Mouse (Mus musculus) ES-Bruce4 (cell line): ENCODE results near the gene Arl4d. TPM values are rescaled to one million over a fixed set of nuclear protein-coding genes. Genes with fewer than 3 reads are reported as not detected.
"Not testable (repeated sequence)": the region's sequence is repeated elsewhere in the genome, so short reads cannot be mapped to it uniquely, and the experiment has no call there.

ENCODE experiments used
- H3K27ac ChIP-seq: 2 replicates; pipeline ENCODE4 v1.5.1; 2012; ENCODE audit warnings: low read length, inconsistent platforms; ENCODE audit not compliant: insufficient read depth
- H3K27me3 ChIP-seq: 2 replicates; pipeline ENCODE4 v1.6.1; 2012; ENCODE audit warnings: mild to moderate bottlenecking, low read length, inconsistent platforms; ENCODE audit not compliant: control insufficient read depth, poor library complexity, insufficient read depth, severe bottlenecking
- H3K36me3 ChIP-seq: 2 replicates; pipeline ENCODE4 v1.6.1; 2012; ENCODE audit warnings: inconsistent platforms, mild to moderate bottlenecking, low read length, moderate library complexity; ENCODE audit not compliant: control insufficient read depth, poor library complexity, insufficient read depth, severe bottlenecking
- H3K4me1 ChIP-seq: one replicate; pipeline ENCODE4 v1.8.1; 2011; ENCODE audit warnings: low read length; ENCODE audit not compliant: control insufficient read depth, insufficient read depth
- H3K4me3 ChIP-seq: 2 replicates; pipeline ENCODE4 v1.5.1; 2011; ENCODE audit warnings: low read depth, mild to moderate bottlenecking, low read length
- H3K9ac ChIP-seq: 2 replicates; pipeline ENCODE4 v1.6.1; 2012; ENCODE audit warnings: low read depth, mild to moderate bottlenecking, inconsistent platforms; ENCODE audit not compliant: poor library complexity, severe bottlenecking
- H3K9me3 ChIP-seq: replicated peaks from 2 replicates; pipeline ENCODE4 v1.6.1; 2012; ENCODE audit warnings: mild to moderate bottlenecking, low read length, inconsistent platforms; ENCODE audit not compliant: control insufficient read depth, poor library complexity, insufficient read depth, severe bottlenecking
- CTCF ChIP-seq: IDR thresholded peaks from one replicate; pipeline ENCODE4 v1.8.1; 2011; ENCODE audit warnings: low read depth, low read length
- EP300 ChIP-seq: IDR thresholded peaks from 2 replicates; pipeline ENCODE4 v1.6.1; 2011; ENCODE audit warnings: low read depth, low read length; ENCODE audit not compliant: insufficient read depth
- POLR2A ChIP-seq: IDR thresholded peaks from one replicate; pipeline ENCODE4 v1.8.1; 2011; ENCODE audit warnings: low read length; ENCODE audit not compliant: insufficient read depth
- polyA plus RNA-seq: library from polyadenylated mRNA; stranded (reverse); fragments of >200 nt; gene quantifications from 2 replicates; pipeline ENCODE4 v1.2.4, GENCODE M21; 2011; ENCODE audit warnings: low read depth; ENCODE audit not compliant: missing spikeins, insufficient read depth, insufficient read length

Gene Arl4d
- polyA plus RNA-seq, 1 experiment = 5.1 TPM

DNA sequence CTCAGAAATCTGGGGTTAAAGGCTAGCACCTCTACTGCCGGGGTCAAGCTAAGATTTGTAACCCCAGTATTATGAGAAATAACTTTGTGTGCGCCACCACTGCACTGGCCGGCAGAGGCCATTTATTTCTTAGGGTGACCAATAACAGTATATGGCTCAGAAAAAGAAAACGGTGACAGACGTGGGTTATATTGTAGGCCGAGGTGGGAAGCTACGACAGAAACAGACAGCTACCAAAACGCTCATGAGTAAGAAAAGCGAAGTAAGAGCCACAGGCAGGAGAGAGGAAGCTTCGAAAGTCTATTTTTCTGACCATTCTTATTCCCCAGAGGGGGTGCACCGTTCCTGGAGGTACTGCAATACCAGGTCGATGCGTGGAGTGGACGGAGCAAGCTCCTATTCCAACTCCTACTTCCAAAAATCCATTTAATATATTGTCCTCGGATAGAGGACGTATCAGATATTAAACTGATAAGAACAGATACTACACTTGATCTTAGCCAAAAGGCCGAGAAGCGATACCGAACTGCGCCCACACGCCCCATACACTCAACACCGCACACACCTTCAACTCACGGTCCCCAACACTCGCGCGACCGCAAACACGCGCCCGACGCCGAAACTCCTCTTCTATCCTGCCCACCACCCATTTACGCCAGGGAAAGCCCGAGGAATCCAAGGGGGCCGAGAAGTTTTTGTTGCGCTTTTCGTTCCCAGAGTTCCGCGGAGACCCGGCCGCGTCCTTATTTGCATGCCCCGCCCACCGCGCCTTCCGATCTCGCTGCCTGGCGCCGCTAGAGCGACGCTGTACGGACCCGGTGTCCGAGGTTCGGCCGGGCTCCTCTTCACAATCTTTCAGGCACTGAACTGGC lies 19.7 kb upstream of the Arl4d start:
- peak overlapping the region; percentile 62 for H3K4me3 ChIP-seq
- not testable (repeated sequence) for H3K9me3 ChIP-seq, H3K27me3 ChIP-seq, H3K27ac ChIP-seq, H3K36me3 ChIP-seq, H3K4me1 ChIP-seq
- TF ChIP-seq POLR2A = peak; percentile 77
- H3K9ac ChIP-seq = peak overlapping the region; percentile 96

DNA sequence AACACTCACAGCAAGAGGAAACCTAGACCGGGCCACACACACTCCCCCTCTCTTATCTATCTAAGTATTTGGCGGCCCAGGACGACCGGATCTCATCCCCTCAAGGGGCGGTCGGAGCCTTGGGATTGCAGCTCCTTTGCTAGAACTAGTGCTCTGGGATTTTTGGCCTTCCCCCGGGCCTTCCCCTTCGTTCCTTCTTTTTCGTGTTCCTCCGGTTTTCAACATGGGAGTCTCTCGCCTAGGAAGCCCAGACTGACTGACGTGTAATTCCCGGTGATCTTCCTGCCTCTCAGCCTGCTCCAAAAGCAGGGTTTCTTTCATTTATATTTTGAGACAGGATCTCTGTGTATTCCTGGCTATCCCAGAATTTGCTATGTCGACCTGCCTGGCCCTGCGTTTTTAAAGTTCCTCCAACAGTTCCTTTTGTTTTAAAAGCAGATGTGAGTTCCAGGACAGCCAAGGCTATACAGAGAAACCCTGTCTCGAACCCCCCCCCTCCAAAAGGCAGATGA lies 19.0 kb upstream of the Arl4d start:
- Histone ChIP-seq H3K4me3 (peak overlapping the region; percentile 62), H3K27ac (0 out of 2 replicates have a peak overlapping the region, but pooled peaks have one; percentile 63), H3K9ac (peak overlapping the region; percentile 96)
- not testable (repeated sequence) for H3K36me3 ChIP-seq, H3K4me1 ChIP-seq, H3K9me3 ChIP-seq, H3K27me3 ChIP-seq

DNA sequence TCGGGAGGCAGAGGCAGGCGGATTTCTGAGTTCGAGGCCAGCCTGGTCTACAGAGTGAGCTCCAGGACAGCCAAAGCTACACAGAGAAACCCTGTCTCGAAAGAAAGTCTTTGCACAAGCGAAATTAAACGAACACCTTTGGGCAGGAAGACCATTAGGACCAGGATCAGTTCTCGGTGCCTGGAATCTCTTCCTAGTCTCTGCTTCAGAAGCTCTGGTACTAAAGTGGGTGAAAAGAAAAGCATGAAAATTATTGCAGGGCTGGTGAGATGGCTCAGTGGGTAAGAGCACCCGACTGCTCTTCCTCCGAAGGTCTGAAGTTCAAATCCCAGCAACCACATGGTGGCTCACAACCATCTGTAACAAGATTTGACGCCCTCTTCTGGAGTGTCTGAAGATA lies 18.2 kb upstream of the Arl4d start:
- H3K9ac ChIP-seq, H3K4me3 ChIP-seq, H3K36me3 ChIP-seq, H3K27me3 ChIP-seq, H3K4me1 ChIP-seq, H3K27ac ChIP-seq, H3K9me3 ChIP-seq: not testable (repeated sequence)

DNA sequence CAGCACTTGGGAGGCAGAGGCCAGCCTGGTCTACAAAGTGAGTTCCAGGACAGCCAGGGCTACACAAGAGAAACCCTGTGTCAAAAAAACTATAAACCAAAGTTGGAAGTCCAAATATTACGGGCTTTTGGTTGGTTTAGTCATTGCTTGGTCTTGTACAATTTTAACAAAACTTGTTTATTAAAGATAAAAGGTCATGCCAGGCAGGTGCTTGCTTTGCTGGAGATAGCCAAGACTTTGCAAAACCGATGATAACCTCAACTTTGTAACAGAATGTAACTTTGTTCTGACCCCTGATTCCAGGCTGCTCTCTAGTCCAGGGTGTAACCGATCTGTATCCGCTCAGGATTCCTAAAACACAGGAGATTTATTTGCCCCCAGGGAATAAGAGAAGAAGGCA lies 9.0 kb upstream of the Arl4d start:
- Histone ChIP-seq H3K36me3 (no peaks in the 10 kb centered on the region), H3K4me3 (no peak overlapping the region)
- TF ChIP-seq POLR2A (no peak), EP300 (no peak)

DNA sequence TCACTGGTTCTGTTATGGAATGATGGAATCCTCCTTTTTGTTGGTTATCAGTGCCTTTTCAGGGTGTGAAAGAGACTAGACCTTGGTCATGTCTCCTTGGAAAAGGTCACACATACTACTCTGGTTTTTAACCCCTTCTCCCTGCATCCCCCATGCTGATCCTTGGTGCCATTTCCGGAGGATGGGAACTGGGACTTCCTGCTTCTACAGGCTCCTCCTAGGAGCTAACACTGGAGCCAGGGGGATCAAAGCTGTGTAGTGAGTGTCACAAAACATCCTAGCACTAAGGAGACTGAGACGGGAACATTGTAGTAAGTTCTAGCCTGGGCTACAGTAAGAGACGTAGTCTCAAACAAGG lies 7.8 kb upstream of the Arl4d start:
- Histone ChIP-seq H3K9me3 (no peaks in the 10 kb centered on the region), H3K36me3 (no peaks in the 10 kb centered on the region)

More for the DNA sequence above, 9.0 kb upstream of the Arl4d start:
- Histone ChIP-seq H3K9me3 (no peaks in the 10 kb centered on the region), H3K27ac (no peak overlapping the region), H3K4me1 (no peaks in the 10 kb centered on the region), H3K27me3 (no peaks in the 10 kb centered on the region), H3K9ac (no peak overlapping the region)

DNA sequence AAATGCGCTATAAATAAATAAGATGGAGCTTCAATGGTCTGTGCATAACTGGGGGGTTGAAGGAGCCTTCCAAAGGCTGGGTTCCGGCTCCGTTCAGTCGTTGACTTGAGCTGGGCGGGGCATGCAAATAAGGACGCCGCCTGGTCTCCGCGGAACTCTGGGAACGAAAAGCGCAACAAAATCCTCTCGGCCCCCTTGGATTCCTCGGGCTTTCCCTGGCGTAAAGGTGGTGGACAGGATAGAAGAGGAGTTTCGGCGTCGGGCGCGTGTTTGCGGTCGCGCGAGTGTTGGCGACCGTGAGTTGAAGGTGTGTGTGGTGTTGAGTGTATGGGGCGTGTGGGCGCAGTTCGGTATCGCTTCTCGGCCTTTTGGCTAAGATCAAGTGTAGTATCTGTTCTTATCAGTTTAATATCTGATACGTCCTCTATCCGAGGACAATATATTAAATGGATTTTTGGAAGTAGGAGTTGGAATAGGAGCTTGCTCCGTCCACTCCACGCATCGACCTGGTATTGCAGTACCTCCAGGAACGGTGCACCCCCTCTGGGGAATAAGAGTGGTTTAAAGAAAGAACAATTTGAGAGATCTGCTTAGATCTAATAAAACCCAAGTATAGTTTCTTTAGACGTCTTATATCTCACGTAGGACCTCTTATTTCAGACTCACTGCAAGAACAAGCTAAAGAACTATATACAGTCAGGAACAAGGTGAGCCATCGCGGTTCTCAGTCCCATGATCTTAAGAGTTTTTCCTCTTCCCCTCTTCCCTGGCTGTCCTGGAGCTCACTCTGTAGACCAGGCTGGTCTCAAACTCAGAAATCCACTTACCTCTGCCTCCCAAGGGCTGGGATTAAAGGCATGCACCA lies 7.2 kb upstream of the Arl4d start:
- H3K9ac ChIP-seq = peak overlapping the region; percentile 70
- TF ChIP-seq EP300 (peak; percentile 62; the same call in 1 of the 2 replicates), POLR2A (peak; percentile 99)
- peak overlapping the region; percentile 85 for H3K27ac ChIP-seq
- H3K4me1 ChIP-seq, H3K27me3 ChIP-seq, H3K36me3 ChIP-seq, H3K9me3 ChIP-seq: not testable (repeated sequence)
- H3K4me3 ChIP-seq = peak overlapping the region; percentile 12; the same call in 1 of the 2 replicates

More for the DNA sequence above, 7.8 kb upstream of the Arl4d start:
- Histone ChIP-seq H3K27ac (peak overlapping the region; percentile 85), H3K4me1 (no peaks in the 10 kb centered on the region), H3K4me3 (peak overlapping the region; percentile 9; the same call in 1 of the 2 replicates), H3K9ac (peak overlapping the region; percentile 70), H3K27me3 (no peaks in the 10 kb centered on the region)
- TF ChIP-seq EP300 (no peak), CTCF (no peak), POLR2A (no peak)
